Mouse (Mus musculus) lung, embryonic 15.5 days (tissue): ENCODE results near the gene Cltrn. TPM values are rescaled to one million over a fixed set of nuclear protein-coding genes. Genes with fewer than 3 reads are reported as not detected.

Experiments used
- ATAC-seq: fragments of 200-750 bp; cut with Nextera tagmentation; 2 replicates; pipeline ENCODE4 v1.8.0; 2017; ENCODE audit warnings: moderate number of reproducible peaks, borderline replicate concordance; ENCODE audit not compliant: low FRiP score, low TSS enrichment; ENCODE audit errors: extremely low read depth
- H3K27ac ChIP-seq: fragments of 300-500 bp; sonication (generic); 2 replicates; pipeline ENCODE4 v1.5.1; 2015; ENCODE audit warnings: moderate library complexity, mild to moderate bottlenecking, inconsistent platforms
- H3K27me3 ChIP-seq: fragments of 300-500 bp; sonication (generic); 2 replicates; pipeline ENCODE4 v1.6.1; 2015; ENCODE audit warnings: inconsistent platforms
- H3K36me3 ChIP-seq: fragments of 300-500 bp; sonication (generic); 2 replicates; pipeline ENCODE4 v1.6.1; 2015; ENCODE audit warnings: inconsistent platforms
- H3K4me1 ChIP-seq: fragments of 300-500 bp; sonication (generic); 2 replicates; pipeline ENCODE4 v1.6.1; 2015; ENCODE audit warnings: inconsistent platforms
- H3K4me2 ChIP-seq: fragments of 300-500 bp; sonication (generic); 2 replicates; pipeline ENCODE4 v1.6.1; 2015; ENCODE audit warnings: inconsistent platforms, mild to moderate bottlenecking, moderate library complexity
- H3K4me3 ChIP-seq: fragments of 300-500 bp; sonication (generic); 2 replicates; pipeline ENCODE4 v1.5.1; 2015; ENCODE audit warnings: mild to moderate bottlenecking, inconsistent platforms
- H3K9ac ChIP-seq: fragments of 300-500 bp; sonication (generic); 2 replicates; pipeline ENCODE4 v1.6.1; 2015; ENCODE audit warnings: inconsistent platforms
- H3K9me3 ChIP-seq: fragments of 300-500 bp; sonication (generic); 2 replicates; pipeline ENCODE4 v1.6.1; 2016; ENCODE audit warnings: inconsistent platforms
- WGBS: fragments of 180-500 bp; shearing (Covaris S2); methylation state at CpG from one replicate; pipeline ENCODE4 v1.1.7; 2015; 5-methylcytosine and 5-hydroxymethylcytosine counted together
- polyA plus RNA-seq: library from polyadenylated mRNA; unstranded; fragments of >200 nt; fragmentation: Nextera tagmentation; extraction: Ambion mirVana; gene quantifications from 2 replicates; pipeline ENCODE4 v1.2.1, GENCODE M21; 2015

Cltrn gene
- polyA plus RNA-seq, 1 experiment from 2014 or later = 0.65 TPM

GRCm38 (mm10) chrX:164092300-164093169 is 3.9 kb downstream of the Cltrn start:
- H3K27ac ChIP-seq = peak overlapping the region; percentile 39

GRCm38 (mm10) chrX:164093435-164093834 is 4.8 kb downstream of the Cltrn start:
- WGBS = 68% methylated on average over 5 of the region's 5 CpGs
- no peak overlapping the region for H3K9ac ChIP-seq
- H3K4me3 ChIP-seq = no peak overlapping the region
- no peak overlapping the region for H3K27ac ChIP-seq
- H3K36me3 ChIP-seq = no peaks in the 10 kb centered on the region
- H3K9me3 ChIP-seq = no peaks in the 10 kb centered on the region
- H3K4me2 ChIP-seq = no peak overlapping the region
- H3K27me3 ChIP-seq = 0 out of 2 replicates have a peak, but pooled peaks cover 3% of the 10 kb centered on the region
- no peaks in the 10 kb centered on the region for H3K4me1 ChIP-seq
- no peak for ATAC-seq

More at GRCm38 (mm10) chrX:164092300-164093169, 3.9 kb downstream of the Cltrn start:
- Histone ChIP-seq H3K9me3 (no peaks in the 10 kb centered on the region), H3K4me3 (no peak overlapping the region), H3K4me2 (no peak overlapping the region), H3K4me1 (no peaks in the 10 kb centered on the region), H3K9ac (no peak overlapping the region), H3K27me3 (0 out of 2 replicates have a peak, but pooled peaks cover 3% of the 10 kb centered on the region), H3K36me3 (no peaks in the 10 kb centered on the region)
- 23% methylated on average over 7 of the region's 7 CpGs for WGBS
- ATAC-seq = peak; percentile 94

DNA sequence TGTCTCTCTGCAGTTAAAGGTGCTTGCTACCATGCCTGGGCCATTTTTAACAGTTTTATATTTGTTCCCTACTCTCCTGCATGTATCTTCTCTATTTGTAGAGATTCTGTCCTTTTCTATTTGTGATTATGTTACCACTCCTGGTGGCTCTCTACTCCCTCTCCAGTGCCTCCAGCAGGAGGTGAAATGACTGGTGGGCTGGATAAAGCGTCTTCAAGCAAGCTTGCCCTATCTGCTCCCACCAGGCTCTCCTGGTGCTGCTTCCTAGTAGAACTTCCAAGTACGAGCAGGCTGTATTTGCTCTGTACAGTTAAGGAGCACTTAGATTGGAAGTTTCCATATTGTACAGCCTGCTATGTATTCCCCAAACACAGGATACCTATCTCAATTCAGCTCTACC is 7.2 kb downstream of the Cltrn start:
- no peak overlapping the region for H3K27ac ChIP-seq
- no peak for ATAC-seq
- H3K9me3 ChIP-seq = no peaks in the 10 kb centered on the region
- H3K4me2 ChIP-seq = no peak overlapping the region
- no peaks in the 10 kb centered on the region for H3K36me3 ChIP-seq
- WGBS = 57% methylated on average over 2 of the region's 2 CpGs
- H3K4me3 ChIP-seq = no peak overlapping the region
- H3K9ac ChIP-seq = no peak overlapping the region
- H3K4me1 ChIP-seq = no peaks in the 10 kb centered on the region
- 0 out of 2 replicates have a peak, but pooled peaks cover 3% of the 10 kb centered on the region for H3K27me3 ChIP-seq

DNA sequence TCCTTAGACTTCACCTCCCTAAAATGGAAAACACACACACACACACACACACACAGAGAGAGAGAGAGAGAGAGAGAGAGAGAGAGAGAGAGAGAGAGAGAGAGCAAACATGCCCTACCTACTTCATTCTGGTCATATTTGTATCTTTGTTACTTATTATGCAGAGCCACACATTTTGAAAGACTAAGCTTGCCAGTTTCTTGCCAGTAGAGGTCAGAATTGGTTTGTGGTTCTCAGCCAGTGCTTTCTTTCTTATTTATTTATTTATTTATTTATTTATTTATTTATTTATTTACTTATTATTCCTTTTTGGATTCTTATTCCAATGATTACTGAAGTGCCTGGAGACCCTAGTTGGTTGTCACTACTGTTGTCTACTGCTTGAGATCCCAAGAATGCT is 12.9 kb downstream of the Cltrn start:
- ATAC-seq = no peak
- no peak overlapping the region for H3K4me2 ChIP-seq
- H3K9ac ChIP-seq = no peak overlapping the region
- H3K4me3 ChIP-seq = no peak overlapping the region
- no peaks in the 10 kb centered on the region for H3K9me3 ChIP-seq
- no peak overlapping the region for H3K27ac ChIP-seq
- no peaks in the 10 kb centered on the region for H3K4me1 ChIP-seq
- no peaks in the 10 kb centered on the region for H3K27me3 ChIP-seq
- no peaks in the 10 kb centered on the region for H3K36me3 ChIP-seq

DNA sequence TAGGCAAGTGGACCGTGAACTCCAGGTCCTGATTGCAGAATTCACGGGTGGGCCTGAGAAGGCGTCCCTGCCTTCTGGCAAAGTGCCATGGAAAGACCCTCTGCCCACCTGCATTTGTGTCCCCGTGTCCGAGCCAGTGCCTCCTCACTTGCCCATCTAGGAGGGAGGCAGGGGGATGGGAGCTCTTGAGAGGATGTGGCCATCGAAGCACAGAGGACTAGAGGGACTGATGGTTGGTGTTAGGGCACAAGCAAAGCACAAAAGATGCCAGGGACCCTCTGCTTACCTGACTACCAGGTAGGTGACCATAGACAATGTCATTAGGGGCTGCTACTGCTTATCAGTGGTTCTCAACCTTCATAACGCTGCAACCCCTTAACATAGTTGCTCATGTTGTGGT is 13.6 kb downstream of the Cltrn start:
- H3K9me3 ChIP-seq = no peaks in the 10 kb centered on the region
- no peaks in the 10 kb centered on the region for H3K27me3 ChIP-seq
- WGBS = 71% methylated on average over 7 of the region's 7 CpGs
- no peaks in the 10 kb centered on the region for H3K36me3 ChIP-seq
- no peak overlapping the region for H3K4me2 ChIP-seq
- H3K9ac ChIP-seq = no peak overlapping the region
- no peaks in the 10 kb centered on the region for H3K4me1 ChIP-seq
- no peak for ATAC-seq
- no peak overlapping the region for H3K27ac ChIP-seq
- H3K4me3 ChIP-seq = no peak overlapping the region

DNA sequence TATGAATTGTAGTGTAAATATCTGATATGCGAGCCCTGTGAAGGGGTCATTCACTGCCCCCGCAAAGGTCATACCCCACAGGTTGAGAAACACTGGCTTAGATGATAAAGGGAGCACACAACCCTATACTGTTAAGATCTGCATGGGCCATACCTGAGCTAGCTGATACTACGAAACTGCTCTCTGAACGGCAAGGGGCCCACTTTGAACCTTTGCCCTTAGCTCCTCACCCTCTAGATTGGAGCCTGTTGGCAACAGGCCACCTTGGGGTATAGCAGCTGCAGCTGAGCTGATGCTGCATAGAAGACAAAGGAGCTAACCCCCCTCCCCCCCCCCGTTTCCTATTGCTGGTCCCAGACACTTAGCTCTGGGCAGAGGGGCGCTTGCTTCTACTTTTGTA is 14.0 kb downstream of the Cltrn start:
- 49% methylated on average over 6 of the region's 6 CpGs for WGBS
- H3K4me1 ChIP-seq = no peaks in the 10 kb centered on the region
- no peaks in the 10 kb centered on the region for H3K9me3 ChIP-seq
- no peak for ATAC-seq
- no peak overlapping the region for H3K4me3 ChIP-seq
- H3K4me2 ChIP-seq = no peak overlapping the region
- H3K36me3 ChIP-seq = no peaks in the 10 kb centered on the region
- H3K27ac ChIP-seq = no peak overlapping the region
- no peak overlapping the region for H3K9ac ChIP-seq
- H3K27me3 ChIP-seq = no peaks in the 10 kb centered on the region

DNA sequence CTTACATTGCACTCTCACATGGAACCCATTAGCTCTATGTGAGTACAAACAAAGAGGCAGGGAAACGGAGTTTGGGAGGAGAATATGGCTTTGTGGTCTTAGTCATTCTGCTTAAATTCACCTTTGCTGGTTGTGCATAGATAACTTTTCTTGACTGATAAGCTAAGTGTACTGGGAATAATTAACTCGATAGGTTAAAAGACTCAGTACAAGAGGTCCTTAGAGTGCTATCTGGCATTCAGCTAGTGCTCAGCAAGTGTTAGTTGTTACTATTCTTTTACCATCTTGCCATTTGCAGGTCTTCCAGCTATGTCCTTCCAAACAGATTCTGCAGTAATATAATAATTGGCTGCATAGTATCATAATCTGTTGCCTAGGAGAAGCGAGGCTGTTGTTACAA is 22.5 kb downstream of the Cltrn start:
- Histone ChIP-seq H3K36me3 (no peaks in the 10 kb centered on the region), H3K4me1 (no peaks in the 10 kb centered on the region), H3K9me3 (no peaks in the 10 kb centered on the region), H3K27ac (no peak overlapping the region), H3K9ac (no peak overlapping the region), H3K4me2 (no peak overlapping the region), H3K4me3 (no peak overlapping the region), H3K27me3 (no peaks in the 10 kb centered on the region)
- 65% methylated on average over 3 of the region's 3 CpGs for WGBS
- ATAC-seq = no peak

DNA sequence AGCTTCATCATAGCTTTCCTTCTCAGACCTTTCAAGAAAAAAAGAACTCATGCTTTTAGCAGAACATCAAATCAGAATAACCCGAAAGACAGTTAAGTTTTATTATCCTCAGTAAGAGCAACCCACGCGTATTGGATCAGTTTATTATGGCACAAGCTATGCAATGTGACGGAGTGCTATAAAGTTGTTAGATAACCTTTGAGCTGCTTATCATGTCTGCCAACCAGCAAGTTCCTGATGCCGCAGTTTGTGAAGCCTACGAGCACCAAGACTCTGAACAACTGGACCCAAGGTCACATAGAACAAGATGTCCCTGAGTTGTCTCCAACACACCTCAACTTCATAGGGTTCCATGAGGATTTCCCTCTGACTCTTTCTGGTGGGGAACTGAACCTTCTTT is 25.1 kb downstream of the Cltrn start:
- Histone ChIP-seq H3K4me3 (no peak overlapping the region), H3K27me3 (no peaks in the 10 kb centered on the region), H3K9ac (no peak overlapping the region), H3K4me2 (no peak overlapping the region), H3K27ac (no peak overlapping the region), H3K36me3 (no peaks in the 10 kb centered on the region), H3K9me3 (no peaks in the 10 kb centered on the region), H3K4me1 (no peaks in the 10 kb centered on the region)
- WGBS = 83% methylated on average over 6 of the region's 6 CpGs
- ATAC-seq = no peak

GRCm38 (mm10) chrX:164123942-164124341 is 35.3 kb downstream of the Cltrn start:
- no peaks in the 10 kb centered on the region for H3K27me3 ChIP-seq
- 88% methylated on average over 3 of the region's 3 CpGs for WGBS
- no peak overlapping the region for H3K27ac ChIP-seq
- ATAC-seq = no peak
- H3K4me2 ChIP-seq = no peak overlapping the region
- no peaks in the 10 kb centered on the region for H3K4me1 ChIP-seq
- no peak overlapping the region for H3K4me3 ChIP-seq
- no peaks in the 10 kb centered on the region for H3K36me3 ChIP-seq
- H3K9ac ChIP-seq = no peak overlapping the region
- H3K9me3 ChIP-seq = no peaks in the 10 kb centered on the region

- H3K27me3 ChIP-seq = peaks cover 5% of the 10 kb centered on the region
- H3K4me3 ChIP-seq = no peak overlapping the region
- H3K27ac ChIP-seq = no peak overlapping the region
- no peaks in the 10 kb centered on the region for H3K36me3 ChIP-seq
- H3K4me2 ChIP-seq = no peak overlapping the region
- no peaks in the 10 kb centered on the region for H3K9me3 ChIP-seq
- H3K9ac ChIP-seq = no peak overlapping the region
- WGBS = 65% methylated on average over 3 of the region's 3 CpGs
- no peaks in the 10 kb centered on the region for H3K4me1 ChIP-seq
- ATAC-seq = no peak
Observed at GRCm38 (mm10) chrX:164133531-164133930, 44.9 kb downstream of the Cltrn start.

DNA sequence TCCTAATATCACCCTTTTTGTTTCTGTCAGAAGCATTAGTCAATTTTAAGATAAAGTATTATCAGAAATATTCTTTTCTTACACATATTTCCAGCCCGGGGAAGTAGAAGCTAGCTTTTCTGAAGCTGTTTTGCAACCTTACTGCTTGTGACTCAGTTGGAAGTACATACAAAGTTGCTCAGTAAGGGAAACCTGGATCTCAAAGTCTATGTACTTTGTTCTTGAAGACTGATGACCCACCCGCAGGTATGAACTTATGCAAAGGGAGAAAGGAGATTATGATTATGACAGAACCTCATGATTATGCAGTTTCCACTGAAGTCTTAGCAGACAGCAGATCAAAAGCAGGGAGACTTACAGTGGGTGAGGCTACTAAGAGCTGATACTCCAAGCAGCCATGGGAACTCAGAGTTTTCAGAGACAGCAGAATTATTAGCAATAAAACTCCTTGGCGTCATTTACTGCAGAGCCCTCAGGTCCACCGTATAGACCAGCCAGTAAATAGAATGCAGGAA is 46.7 kb downstream of the Cltrn start:
- Histone ChIP-seq H3K27me3 (peaks cover 3% of the 10 kb centered on the region), H3K9ac (no peak overlapping the region), H3K4me3 (no peak overlapping the region), H3K9me3 (no peaks in the 10 kb centered on the region), H3K4me1 (no peaks in the 10 kb centered on the region), H3K27ac (no peak overlapping the region), H3K4me2 (no peak overlapping the region), H3K36me3 (no peaks in the 10 kb centered on the region)
- 78% methylated on average over 4 of the region's 4 CpGs for WGBS
- no peak for ATAC-seq

DNA sequence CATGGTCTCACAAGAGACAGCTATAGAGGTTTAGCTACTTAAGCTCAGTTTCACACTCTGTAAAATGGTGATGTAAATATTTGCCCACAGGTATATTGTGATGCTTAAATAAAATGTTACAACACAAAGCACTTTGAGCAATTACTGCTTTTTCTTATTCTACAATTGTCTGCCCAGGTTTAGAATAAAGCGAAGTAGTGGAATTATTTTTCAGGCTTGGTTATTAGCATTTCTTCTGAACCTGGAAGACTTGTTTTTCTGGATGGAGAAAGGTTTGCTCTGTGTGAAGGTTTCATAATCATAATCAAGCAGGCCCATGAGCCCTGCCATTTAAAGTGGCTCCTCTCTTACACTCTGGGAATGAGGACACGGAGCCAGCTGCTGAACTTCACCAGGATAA is 50.4 kb downstream of the Cltrn start, which contains the start of gene Ace2:
Ace2 (plus strand) TSS at position 301 of the 400 bp plus-strand sequence.
- ATAC-seq = no peak
- H3K36me3 ChIP-seq = no peaks in the 10 kb centered on the region
- no peak within 1 kb of the TSS for H3K4me3 ChIP-seq
- no peaks in the 10 kb centered on the region for H3K9me3 ChIP-seq
- WGBS = 80% methylated on average over 2 of the region's 2 CpGs
- no peak within 1 kb of the TSS for H3K9ac ChIP-seq
- no peaks in the 10 kb centered on the region for H3K27me3 ChIP-seq
- H3K4me2 ChIP-seq = no peak within 1 kb of the TSS
- H3K27ac ChIP-seq = no peak within 1 kb of the TSS
- H3K4me1 ChIP-seq = no peaks in the 10 kb centered on the region
